12 mouse cellular contexts compared by ENCODE assay signal in the genomic region with DNA sequence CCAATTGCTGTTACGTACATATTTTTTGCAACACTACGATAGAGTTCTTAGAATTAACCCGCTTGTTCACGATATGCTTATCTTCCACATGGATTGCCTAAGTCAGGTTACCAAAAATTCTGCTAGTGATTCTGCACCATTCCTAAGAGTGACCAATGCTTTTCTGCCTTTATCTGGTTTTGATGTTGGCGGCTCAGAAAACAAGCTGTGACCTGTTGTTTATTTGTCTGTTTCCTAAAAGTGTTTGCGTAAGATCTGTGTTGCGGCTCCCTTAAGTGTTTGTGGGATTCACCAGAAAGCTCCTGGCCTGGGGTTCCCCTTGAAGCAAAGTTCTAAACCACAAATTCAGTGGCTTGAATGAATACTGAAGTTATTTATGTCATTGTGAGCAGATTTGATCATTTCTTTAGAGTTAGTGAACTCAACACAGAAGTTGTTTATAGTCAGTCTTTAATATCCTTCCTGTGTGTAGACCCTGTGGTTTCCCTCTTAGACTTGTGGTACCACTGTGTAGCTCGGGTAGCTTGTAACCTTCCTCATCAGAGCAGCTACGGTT.
A peak's percentile ranks its signal among the peaks of the same experiment; 100 is the strongest.
DNase-seq lines count a peak whose midpoint lies in the region; ATAC-seq and TF ChIP-seq lines count a peak whose summit lies in the region.
"Had no signal": no experiment of that assay in that cellular context is flagged by ENCODE, and none has a peak within 500 bp of the region (broad histone marks: within the 10 kb centered on the region; RNA-seq: fewer than 3 reads in every experiment).

No protein-coding gene starts in this region.

- peaks cover 12% of the 10 kb centered on the region; the same call in 1 of the 2 replicates for H3K79me2 ChIP-seq in CH12.LX (replicated peaks; ENCODE audit: control insufficient read depth, extremely low read depth, insufficient read depth, poor library complexity, severe bottlenecking)

- TF ChIP-seq EP300 in CH12.LX (IDR thresholded peaks at IDR 0.05; ENCODE audit: low read length): no peak; the same call in 1 of the 2 replicates

- H3K4me2 ChIP-seq in CH12.LX (ENCODE audit: insufficient read depth, low read depth, poor library complexity, severe bottlenecking): peak overlapping the region; percentile 95
- H3K4me2 ChIP-seq: embryonic facial prominence, embryonic 13.5 days; hindbrain, embryonic 15.5 days had no signal

- DNase-seq in left cerebral cortex, adult 2 months (ENCODE audit: extremely low spot score in 1 of 2, low spot score in 2 of 2): no peak
- DNase-seq in left cerebral cortex, postnatal 25 days (ENCODE audit: low spot score in 2 of 2): no peak
- DNase-seq in CH12.LX (ENCODE audit: extremely low read depth): peak; percentile 49
- no peak for DNase-seq in adrenal gland, postnatal 4 days (ENCODE audit: low spot score in 2 of 2)
- no peak for DNase-seq in layer of hippocampus, postnatal 14 days (ENCODE audit: low spot score in 2 of 2)
- no peak for DNase-seq in layer of hippocampus, adult 9-10 months (ENCODE audit: low spot score)
- DNase-seq: right cerebral cortex, postnatal 14 days; thymus, postnatal 36 days had no signal

- peak; percentile 56 for ATAC-seq in erythroblast, adult 5-6 weeks (replicated peaks; ENCODE audit: low FRiP score, poor library complexity, severe bottlenecking)

- no peak for TF ChIP-seq POLR2A in CH12.LX (IDR thresholded peaks at IDR 0.05; ENCODE audit: low read depth, low read length)

- no peak for TF ChIP-seq RAD21 in CH12.LX (IDR thresholded peaks at IDR 0.05; ENCODE audit: low read depth, low read length)

- H3K27ac ChIP-seq in left cerebral cortex, adult 2 months: peak overlapping the region; percentile 26; the same call in 1 of the 2 replicates
- H3K27ac ChIP-seq in CH12.LX (ENCODE audit: insufficient read depth, low read depth): peak overlapping the region; percentile 68
- H3K27ac ChIP-seq: hindbrain, embryonic 15.5 days had no signal

- no peak overlapping the region; the same call in 1 of the 2 replicates for H3K4me3 ChIP-seq in left cerebral cortex, adult 2 months
- peak overlapping the region; percentile 42 to 52 (median 48) for H3K4me3 ChIP-seq in CH12.LX (replicated peaks in 1 of 3; ENCODE audit: low read depth in 2 of 3, low read length in 2 of 3, poor library complexity in 1 of 3)
- peak overlapping the region; percentile 91 for H3K4me3 ChIP-seq in megakaryocyte, embryonic 14.5 days (replicated peaks)
- H3K4me3 ChIP-seq: embryonic facial prominence, embryonic 13.5 days; hindbrain, embryonic 15.5 days had no signal

- no peaks in the 10 kb centered on the region for H3K27me3 ChIP-seq in CH12.LX (replicated peaks)
- no peaks in the 10 kb centered on the region for H3K27me3 ChIP-seq in megakaryocyte, embryonic 14.5 days (replicated peaks)
- H3K27me3 ChIP-seq: embryonic facial prominence, embryonic 13.5 days; hindbrain, embryonic 15.5 days had no signal

- peaks cover 5 to 38% of the 10 kb centered on the region in 2 experiments for H3K4me1 ChIP-seq in CH12.LX (ENCODE audit: control insufficient read depth in 1 of 2, insufficient read depth in 2 of 2)
- peaks cover 58% of the 10 kb centered on the region for H3K4me1 ChIP-seq in megakaryocyte, embryonic 14.5 days
- H3K4me1 ChIP-seq: hindbrain, embryonic 15.5 days had no signal

- intact Hi-C loops in left cerebral cortex, adult 2 months (cut with DNase I): no loop called here
- intact Hi-C loops in left cerebral cortex, postnatal 25 days (cut with DNase I): no loop called here

- dilution Hi-C loops in CH12.LX (cut with MboI; ENCODE audit: extremely low pct_ligation_motif_present, extremely low pct_unique_long_range_greater_than_20kb, low sequenced_read_pairs): no loop called here

- in situ Hi-C loops in CH12.LX (cut with MboI; ENCODE audit: low pct_ligation_motif_present, low pct_unique_long_range_greater_than_20kb, low sequenced_read_pairs): no loop called here

- peak overlapping the region; percentile 84 for H3K9ac ChIP-seq in CH12.LX (ENCODE audit: insufficient read depth, low read depth)
- H3K9ac ChIP-seq: embryonic facial prominence, embryonic 13.5 days; hindbrain, embryonic 15.5 days had no signal

- no peak for TF ChIP-seq CTCF in left cerebral cortex, adult 2 months (IDR thresholded peaks at IDR 0.05)
- no peak for TF ChIP-seq CTCF in CH12.LX (conservative IDR thresholded peaks at IDR 0.05 in 1 of 2, IDR thresholded peaks at IDR 0.05 in 1 of 2; ENCODE audit: low read depth in 2 of 2, low read length in 2 of 2)

- peaks cover 0 to 10% of the 10 kb centered on the region in 2 experiments for H3K36me3 ChIP-seq in CH12.LX (replicated peaks in 1 of 2; ENCODE audit: control insufficient read depth in 1 of 2, insufficient read depth in 1 of 2, low read length in 1 of 2)
- H3K36me3 ChIP-seq in megakaryocyte, embryonic 14.5 days (replicated peaks; ENCODE audit: low read length): peaks cover 32% of the 10 kb centered on the region
- H3K36me3 ChIP-seq: embryonic facial prominence, embryonic 13.5 days; hindbrain, embryonic 15.5 days had no signal

- no peaks in the 10 kb centered on the region for H3K9me3 ChIP-seq in CH12.LX (replicated peaks; ENCODE audit: low read length)
- no peaks in the 10 kb centered on the region for H3K9me3 ChIP-seq in megakaryocyte, embryonic 14.5 days
- H3K9me3 ChIP-seq: embryonic facial prominence, embryonic 13.5 days; hindbrain, embryonic 15.5 days had no signal

TF ChIP-seq in CH12.LX, 34 proteins besides CTCF, POLR2A, EP300 and RAD21:
- TF ChIP-seq ZC3H11A (IDR thresholded peaks at IDR 0.05; ENCODE audit: low read depth, low read length) (no peak), IRF4 (IDR thresholded peaks at IDR 0.05; ENCODE audit: low read depth, low read length) (0 out of 2 replicates have a peak, but pooled peaks have one; percentile 14), NELFE (IDR thresholded peaks at IDR 0.05; ENCODE audit: low read depth, low read length) (no peak), MEF2A (IDR thresholded peaks at IDR 0.05; ENCODE audit: borderline replicate concordance, low read depth, low read length) (peak; percentile 46; the same call in 1 of the 2 replicates), MAZ (IDR thresholded peaks at IDR 0.05; ENCODE audit: low read depth, low read length) (no peak), CHD2 (IDR thresholded peaks at IDR 0.05; ENCODE audit: low read length) (no peak), CHD1 (IDR thresholded peaks at IDR 0.05; ENCODE audit: low read depth, low read length) (no peak)
TF ChIP-seq in CH12.LX: peak in this region for 2.
